Mouse (Mus musculus): ENCODE results near the gene Arhgef26. TPM values are rescaled to one million over a fixed set of nuclear protein-coding genes. Genes with fewer than 3 reads are reported as not detected.

The Arhgef26 gene
- total RNA-seq (2015), result not detected in 2 replicates
- total RNA-seq (2017), result 0.14 TPM in 1 of 2 replicates, not detected in the other

DNA sequence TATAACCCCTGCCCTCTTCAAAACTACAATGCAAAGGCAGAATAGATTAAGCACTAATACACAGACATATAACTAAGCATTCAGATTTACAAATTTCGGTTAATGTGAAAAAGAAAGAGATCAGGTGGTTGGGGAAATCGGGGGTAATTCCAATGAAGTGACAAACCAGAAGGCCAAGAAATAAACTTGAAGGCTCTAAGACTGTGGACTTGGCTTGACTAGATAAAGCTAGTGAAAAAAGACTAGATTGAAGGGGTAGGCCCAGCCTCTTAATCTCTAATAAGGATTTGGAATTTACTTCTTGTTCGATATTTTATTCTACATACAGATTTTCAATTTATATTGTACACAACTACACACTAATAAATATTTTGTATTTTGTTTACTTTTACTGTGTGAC is at the start of gene Arhgef26:
TSS of gene Arhgef26 (plus strand) at position 301 of the 400 bp plus-strand sequence.
- ATAC-seq (replicated peaks; ENCODE audit: poor library complexity), result no peak

DNA sequence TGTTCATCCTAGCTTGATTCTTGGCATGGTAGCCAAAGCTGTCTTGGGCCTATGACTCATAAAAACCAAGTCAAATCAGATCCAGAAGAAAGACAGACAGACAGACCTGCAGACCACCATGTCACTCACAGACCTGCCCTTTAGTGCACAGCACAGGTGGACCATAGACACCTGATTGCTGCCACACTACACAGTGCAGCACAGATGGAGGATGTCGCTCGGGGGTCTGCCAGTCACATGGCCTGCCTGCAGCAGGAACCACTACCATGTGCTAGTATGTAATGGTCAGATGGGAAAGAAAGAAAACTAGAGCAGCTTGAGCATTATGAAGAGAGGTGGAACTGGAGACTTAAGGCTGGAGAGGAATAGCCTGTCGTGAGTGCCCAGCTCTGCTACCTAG is 27.7 kb upstream of the Arhgef26 start:
- no peak for ATAC-seq (replicated peaks; ENCODE audit: poor library complexity)

- ATAC-seq (replicated peaks; ENCODE audit: poor library complexity), result no peak
Observed at GRCm38 (mm10) chr3:62311224-62311623, 26.9 kb upstream of the Arhgef26 start.

DNA sequence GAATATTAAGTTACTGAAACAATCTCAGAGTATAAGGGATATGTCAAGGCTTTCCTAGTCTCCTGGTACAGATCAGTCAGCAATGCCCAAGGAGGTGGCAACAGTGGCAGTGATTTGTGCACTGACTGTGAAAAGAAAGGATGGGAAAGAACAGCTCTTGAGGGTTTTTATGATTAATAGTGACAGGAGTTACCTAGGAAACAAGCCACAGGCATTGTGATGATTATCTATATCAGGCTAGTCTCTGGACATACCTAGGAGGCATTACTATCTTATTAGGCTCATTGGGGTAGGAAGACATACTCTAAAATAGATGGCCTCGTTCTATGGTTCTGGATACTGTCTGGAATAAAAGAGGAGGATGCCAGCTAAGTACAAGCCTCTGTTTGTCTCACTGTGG is 13.4 kb upstream of the Arhgef26 start:
- no peak for ATAC-seq (replicated peaks; ENCODE audit: poor library complexity)

DNA sequence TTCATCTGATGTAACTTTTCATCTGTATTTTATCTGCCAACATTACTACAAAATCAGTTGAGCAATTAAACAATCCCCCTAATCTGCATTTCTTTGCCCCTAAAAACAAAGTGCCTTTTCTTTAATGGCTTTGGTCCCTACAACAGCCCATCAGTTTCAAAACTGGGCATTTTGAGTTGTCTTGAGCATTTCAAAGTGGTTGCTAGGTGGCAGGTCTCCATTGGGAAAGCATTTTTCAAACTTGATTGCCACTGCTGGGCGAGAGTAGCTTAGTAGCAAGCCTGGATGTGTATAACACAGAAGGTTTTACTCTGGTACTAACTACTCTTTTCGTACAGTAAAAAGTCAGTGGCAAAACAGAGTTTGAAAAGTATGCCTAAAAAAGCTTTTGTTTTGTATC is 10.2 kb upstream of the Arhgef26 start:
- ATAC-seq (replicated peaks; ENCODE audit: poor library complexity), result no peak

GRCm38 (mm10) chr3:62338461-62338853 is 313 bp downstream of the Arhgef26 start:
- no peak for ATAC-seq (replicated peaks; ENCODE audit: poor library complexity)

- peak; percentile 70 for ATAC-seq (replicated peaks; ENCODE audit: poor library complexity)
Observed at GRCm38 (mm10) chr3:62338854-62339515, 841 bp downstream of the Arhgef26 start.

GRCm38 (mm10) chr3:62339516-62340051 is 1.4 kb downstream of the Arhgef26 start:
- peak; percentile 50 for ATAC-seq (replicated peaks; ENCODE audit: poor library complexity)

DNA sequence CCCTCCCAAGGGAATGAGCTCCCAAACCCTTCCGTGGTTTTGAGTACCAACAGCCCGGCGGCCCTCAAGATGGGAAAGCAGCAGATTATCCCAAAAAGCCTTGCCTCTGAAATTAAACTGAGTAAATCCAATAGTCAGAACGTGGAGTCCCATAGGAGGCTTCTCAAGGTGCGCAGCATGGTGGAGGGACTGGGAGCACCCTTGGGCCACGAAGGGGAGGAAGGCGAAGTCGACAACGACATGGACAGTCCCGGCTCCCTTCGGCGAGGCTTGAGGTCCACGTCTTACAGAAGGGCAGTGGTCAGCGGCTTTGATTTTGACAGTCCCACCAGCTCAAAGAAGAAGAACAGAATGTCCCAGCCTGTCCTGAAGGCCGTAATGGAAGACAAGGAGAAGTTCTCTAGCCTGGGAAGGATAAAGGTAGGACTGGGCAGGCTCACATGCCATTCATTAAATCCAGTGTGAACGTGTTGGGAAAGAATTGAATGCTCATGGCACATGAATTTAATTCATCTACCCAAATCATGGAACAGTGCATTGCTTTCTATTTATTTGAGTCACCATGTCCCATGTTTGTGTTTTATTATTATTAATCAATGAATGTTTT is 2.1 kb downstream of the Arhgef26 start:
- ATAC-seq (replicated peaks; ENCODE audit: poor library complexity), result no peak

GRCm38 (mm10) chr3:62340861-62341260 is 2.7 kb downstream of the Arhgef26 start:
- ATAC-seq (replicated peaks; ENCODE audit: poor library complexity), result no peak

DNA sequence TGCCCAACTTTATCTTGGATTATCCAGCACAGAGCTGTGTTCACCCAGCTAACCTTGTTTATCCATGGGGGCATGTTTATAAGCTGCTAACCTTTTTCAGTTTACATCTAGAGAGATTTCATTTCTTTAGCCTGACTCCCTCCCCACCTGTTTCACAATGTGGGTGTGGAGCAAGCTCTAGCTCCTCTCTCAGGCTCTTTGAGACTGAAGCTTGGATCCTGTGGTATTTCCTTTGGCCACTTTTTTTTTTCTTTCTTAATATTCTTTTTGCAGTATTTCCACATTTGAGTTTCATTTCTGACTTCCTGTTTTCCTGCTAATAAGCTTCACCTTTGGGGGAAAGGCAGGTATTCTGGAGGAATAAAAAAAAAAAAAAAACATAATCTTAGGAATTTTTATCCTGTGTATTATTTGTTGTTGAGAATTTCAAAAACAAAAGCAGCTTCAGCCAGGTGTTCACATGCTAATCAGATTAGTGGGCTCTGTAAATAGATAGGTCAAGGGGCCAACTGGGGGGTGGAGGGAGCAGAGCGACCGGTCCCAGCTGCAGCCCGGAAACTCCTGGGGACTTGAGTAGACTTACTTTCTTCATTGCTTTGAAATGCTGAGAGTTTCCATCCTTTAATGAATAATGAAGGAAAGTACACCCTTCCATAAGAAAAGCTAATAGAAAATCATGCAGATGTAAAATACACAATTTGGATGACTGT is 3.5 kb downstream of the Arhgef26 start:
- peak; percentile 38 for ATAC-seq (replicated peaks; ENCODE audit: poor library complexity)

- no peak for ATAC-seq (replicated peaks; ENCODE audit: poor library complexity)
Observed at GRCm38 (mm10) chr3:62348514-62349217, 10.5 kb downstream of the Arhgef26 start.

- ATAC-seq (replicated peaks; ENCODE audit: poor library complexity), result no peak
Observed at GRCm38 (mm10) chr3:62349218-62349897, 11.2 kb downstream of the Arhgef26 start.

DNA sequence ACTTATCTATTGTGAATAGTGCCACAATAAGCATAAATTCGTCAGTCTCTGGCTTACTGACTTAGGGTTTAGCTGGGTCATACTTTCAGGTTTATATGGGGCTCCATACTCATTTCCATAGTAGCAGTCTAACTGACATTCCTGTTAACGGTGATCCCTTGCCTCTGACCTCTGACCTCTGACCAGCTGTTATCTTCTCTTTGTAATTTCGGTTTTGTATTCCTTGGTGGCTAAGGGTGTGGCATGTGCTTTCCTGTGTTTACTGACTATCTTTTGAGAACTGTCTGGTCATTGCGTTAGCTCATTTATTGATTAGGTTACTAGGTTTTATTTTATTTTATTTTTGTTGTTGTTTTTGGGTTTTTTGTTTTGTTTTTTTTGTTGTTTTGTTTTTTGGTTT is 13.9 kb downstream of the Arhgef26 start:
- no peak for ATAC-seq (replicated peaks; ENCODE audit: poor library complexity)

DNA sequence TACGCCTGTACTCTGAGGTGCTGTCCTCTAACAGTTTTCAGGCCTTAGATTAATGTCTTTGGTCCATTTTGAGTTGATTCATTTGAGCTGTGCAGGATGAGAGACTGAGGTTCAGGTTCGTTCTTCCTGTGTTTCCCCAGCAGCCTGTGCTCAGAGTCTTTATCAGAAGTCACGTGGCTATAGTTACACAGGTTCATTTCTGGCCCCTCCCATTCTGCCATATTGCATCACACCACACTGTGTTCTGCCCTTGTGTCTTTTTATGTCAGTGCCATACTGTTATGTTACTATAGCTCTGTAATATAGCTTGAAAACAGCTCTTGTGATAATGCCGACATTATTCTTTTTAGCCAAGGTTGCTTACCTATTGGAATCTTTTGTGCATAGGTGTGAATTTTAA is 14.7 kb downstream of the Arhgef26 start:
- no peak for ATAC-seq (replicated peaks; ENCODE audit: poor library complexity)

GRCm38 (mm10) chr3:62367882-62368281 is 29.7 kb downstream of the Arhgef26 start:
- ATAC-seq (replicated peaks; ENCODE audit: poor library complexity), result no peak

GRCm38 (mm10) chr3:62372841-62373240 is 34.7 kb downstream of the Arhgef26 start:
- no peak for ATAC-seq (replicated peaks; ENCODE audit: poor library complexity)

- no peak for ATAC-seq (replicated peaks; ENCODE audit: poor library complexity)
Observed at GRCm38 (mm10) chr3:62374346-62374745, 36.2 kb downstream of the Arhgef26 start.

DNA sequence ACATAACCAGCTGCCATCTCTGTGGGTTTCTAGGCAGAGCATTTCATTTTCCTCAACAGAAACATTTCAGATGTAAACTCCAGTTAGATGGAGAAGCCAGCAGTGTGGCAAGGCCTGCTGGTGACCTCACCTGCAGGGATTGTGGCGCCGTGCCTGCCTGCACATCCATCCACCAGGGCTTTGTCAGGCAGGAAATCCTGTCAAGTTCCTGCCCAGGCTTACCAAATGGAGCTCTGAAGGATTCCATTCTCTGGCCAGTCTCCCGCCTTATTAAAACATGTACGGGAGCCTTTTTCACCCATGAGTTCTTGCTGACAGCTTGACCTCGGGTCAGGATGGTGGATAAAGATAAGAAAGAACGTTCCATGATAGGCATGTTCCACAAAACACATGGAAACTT is 36.7 kb downstream of the Arhgef26 start:
- no peak for ATAC-seq (replicated peaks; ENCODE audit: poor library complexity)

DNA sequence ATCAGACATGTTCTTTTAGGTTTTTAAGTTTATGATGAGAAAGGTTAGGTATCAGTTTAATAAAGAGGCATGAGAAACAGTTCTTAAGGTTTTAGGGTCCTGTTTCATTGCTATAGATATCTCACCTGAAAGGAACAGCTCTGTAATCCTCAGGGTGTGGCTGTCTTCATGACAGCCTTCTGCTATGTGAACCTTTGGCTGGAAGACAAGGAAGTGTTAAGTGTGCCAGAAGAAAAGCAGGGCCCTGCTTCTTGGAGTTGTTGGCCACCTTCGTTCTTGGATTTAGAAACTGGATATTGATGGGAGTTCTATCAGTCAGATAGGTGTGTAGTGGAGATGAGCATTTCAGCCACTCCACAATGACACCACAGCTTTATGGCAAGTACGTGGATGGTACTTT is 38.6 kb downstream of the Arhgef26 start:
- no peak for ATAC-seq (replicated peaks; ENCODE audit: poor library complexity)

DNA sequence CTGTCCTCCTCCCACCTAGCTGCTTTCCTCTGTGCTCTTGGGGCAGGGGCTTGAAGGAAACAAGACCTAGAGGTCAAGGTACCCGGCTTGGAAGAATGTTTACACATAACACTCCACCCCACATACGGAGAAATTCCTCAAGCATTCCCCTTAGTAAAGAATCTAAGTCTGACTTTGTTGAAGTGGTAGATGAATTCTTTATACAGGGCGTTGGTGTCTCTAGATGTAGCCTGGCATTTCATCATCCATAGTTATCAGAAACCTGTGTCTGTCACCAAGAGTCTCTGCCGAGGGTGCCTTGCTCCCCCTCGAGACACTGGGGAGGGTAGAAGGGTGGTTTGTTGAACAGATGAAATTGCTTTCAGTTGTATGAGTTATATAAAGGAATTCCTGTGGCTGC is 41.8 kb downstream of the Arhgef26 start:
- no peak for ATAC-seq (replicated peaks; ENCODE audit: poor library complexity)
